Mouse (Mus musculus): Measurements from ENCODE around the gene Gm20388.

DNA sequence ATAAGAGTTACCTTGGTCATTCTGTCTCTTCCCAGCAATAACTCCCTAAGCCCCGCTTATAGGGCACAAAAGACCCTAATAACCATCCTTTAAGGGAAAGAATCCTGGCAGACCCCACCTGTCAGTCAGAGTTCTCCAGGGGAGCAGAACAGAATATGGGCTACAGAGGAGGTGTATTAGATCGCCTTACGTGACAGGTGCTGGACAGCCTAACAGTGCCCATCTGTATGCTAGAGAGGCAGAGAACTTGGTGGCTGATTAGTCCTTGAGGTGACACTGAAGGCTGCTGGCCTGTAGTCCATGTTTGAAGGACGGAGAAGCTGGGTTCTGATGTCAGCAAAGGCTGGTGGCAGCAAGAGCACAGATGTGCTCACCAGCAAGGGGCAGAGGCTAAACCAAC is 200.3 kb downstream of the Gm20388 start:
- TF ChIP-seq POLR2A (IDR thresholded peaks at IDR 0.05; ENCODE audit: low read depth, low read length) (no peak), CTCF (conservative IDR thresholded peaks at IDR 0.05; ENCODE audit: insufficient read depth, insufficient read length, low read depth, low read length) (no peak)

Measured in kidney, adult 2 months (tissue).